Mouse (Mus musculus) liver, adult 2 months (tissue): ENCODE measurements around the gene C2cd5. TPM values are rescaled to one million over a fixed set of nuclear protein-coding genes. Genes with fewer than 3 reads are reported as not detected.

Experiments used
- DNase-seq: peaks from one replicate; pipeline ENCODE4 v3.0.0-alpha.2; 2011; ENCODE audit warnings: low read depth, low spot score; ENCODE audit errors: extremely low read depth
- H3K27ac ChIP-seq: fragments of 200-500 bp; replicated peaks from 2 replicates; pipeline ENCODE4 v1.5.1; 2012; ENCODE audit warnings: low read depth, mild to moderate bottlenecking, control low read depth, inconsistent platforms, low read length; ENCODE audit not compliant: insufficient read depth
- H3K27me3 ChIP-seq: fragments of 200-500 bp; 2 replicates; pipeline ENCODE4 v1.6.1; 2012; ENCODE audit warnings: mild to moderate bottlenecking, moderate library complexity, low read length, inconsistent platforms; ENCODE audit not compliant: control insufficient read depth, insufficient read depth
- H3K36me3 ChIP-seq: fragments of 200-500 bp; 2 replicates; pipeline ENCODE4 v1.6.1; 2012; ENCODE audit warnings: low read length, inconsistent platforms; ENCODE audit not compliant: control insufficient read depth, insufficient read depth
- H3K4me1 ChIP-seq: fragments of 200-500 bp; 2 replicates; pipeline ENCODE4 v1.6.1; 2011; ENCODE audit warnings: low read length; ENCODE audit not compliant: control insufficient read depth, insufficient read depth
- H3K4me3 ChIP-seq: fragments of 200-500 bp; 2 replicates; pipeline ENCODE4 v1.5.1; 2011; ENCODE audit warnings: low read depth, mild to moderate bottlenecking, control low read depth, low read length, moderate library complexity; ENCODE audit not compliant: insufficient read depth
- H3K79me2 ChIP-seq: fragments of 200-500 bp; 2 replicates; pipeline ENCODE4 v1.6.1; 2012; ENCODE audit warnings: inconsistent platforms, mild to moderate bottlenecking, low read length, moderate library complexity; ENCODE audit not compliant: control insufficient read depth, insufficient read depth
- H3K9ac ChIP-seq: fragments of 200-500 bp; 2 replicates; pipeline ENCODE4 v1.6.1; 2012; ENCODE audit warnings: low read depth, mild to moderate bottlenecking, control low read depth, inconsistent platforms, low read length
- CTCF ChIP-seq: fragments of 200-500 bp; IDR thresholded peaks from 2 replicates; pipeline ENCODE4 v1.5.1; 2011; ENCODE audit warnings: low read depth, low read length, control low read depth
- POLR2A ChIP-seq: fragments of 200-500 bp; IDR thresholded peaks from 2 replicates; pipeline ENCODE4 v1.6.1; 2011; ENCODE audit warnings: low read length, control low read depth; ENCODE audit not compliant: insufficient read depth; ENCODE audit errors: extremely low read depth
- WGBS: fragments of 180-500 bp; shearing (Covaris S2); methylation state at CpG from one replicate; pipeline ENCODE4 v1.1.7; 2018; 5-methylcytosine and 5-hydroxymethylcytosine counted together
- polyA plus RNA-seq: library from polyadenylated mRNA; depleted of rRNA; stranded (reverse); fragments of >200 nt; gene quantifications from 2 replicates; pipeline ENCODE4 v1.2.3, GENCODE M21; 2012
- total RNA-seq: library from RNA; depleted of rRNA; stranded (reverse); fragments of >200 nt; gene quantifications from 2 replicates; pipeline ENCODE4 v1.2.3, GENCODE M21; 2014

The C2cd5 gene
- total and polyA plus RNA-seq, 2 experiments, result 3.2 to 4.1 TPM

DNA sequence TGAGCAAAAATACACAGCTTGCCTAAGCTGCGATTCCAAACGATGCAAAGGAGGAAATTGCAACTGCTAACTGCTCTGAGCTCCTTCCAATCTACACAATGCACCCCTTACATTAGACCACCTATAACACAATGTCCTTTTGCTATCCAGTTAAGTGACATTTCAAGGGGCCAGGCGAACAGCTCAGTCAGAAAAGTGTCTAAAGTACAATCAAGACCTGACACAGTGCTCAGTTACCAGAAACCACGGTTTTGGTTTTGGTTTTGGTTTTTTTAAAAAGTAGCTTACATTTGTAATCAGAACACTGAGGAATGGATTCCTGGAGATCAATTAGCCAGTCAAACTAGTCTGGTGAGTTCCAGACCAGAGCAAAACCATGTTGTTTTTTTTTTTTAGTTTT, 20.8 kb downstream of the C2cd5 start:
- peaks cover 16% of the 10 kb centered on the region for H3K36me3 ChIP-seq
- H3K9ac ChIP-seq, result no peak overlapping the region
- DNase-seq, result no peak
- H3K27me3 ChIP-seq, result no peaks in the 10 kb centered on the region
- no peaks in the 10 kb centered on the region; the same call in 1 of the 2 replicates for H3K4me1 ChIP-seq
- no peaks in the 10 kb centered on the region for H3K79me2 ChIP-seq
- no peak for TF ChIP-seq POLR2A
- no peak for TF ChIP-seq CTCF
- H3K4me3 ChIP-seq, result no peak overlapping the region
- WGBS, result 80% methylated on average over 4 of the region's 4 CpGs
- no peak overlapping the region for H3K27ac ChIP-seq

DNA sequence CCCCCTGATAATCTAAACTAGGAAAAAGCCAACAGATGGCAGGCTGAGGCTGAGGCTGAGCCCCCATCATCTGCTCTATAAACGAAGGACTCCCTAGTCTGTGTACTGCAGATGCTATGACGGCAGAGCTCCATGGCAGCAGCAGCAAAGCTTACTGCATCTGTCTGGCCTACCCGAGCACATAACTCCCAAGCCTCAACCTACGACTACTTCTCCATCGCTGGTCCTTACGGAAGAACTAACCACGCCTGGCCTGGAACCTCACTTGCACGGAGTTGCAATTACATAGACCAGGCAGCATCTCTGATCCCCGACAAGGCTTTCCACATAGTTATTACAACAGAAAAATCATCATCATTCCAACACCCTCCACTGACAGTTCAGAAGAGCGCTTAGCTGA, 23.5 kb downstream of the C2cd5 start:
- 96% methylated on average over 10 of the region's 10 CpGs for WGBS
- no peaks in the 10 kb centered on the region for H3K27me3 ChIP-seq
- H3K9ac ChIP-seq, result no peak overlapping the region
- peaks cover 18% of the 10 kb centered on the region for H3K36me3 ChIP-seq
- no peak overlapping the region for H3K27ac ChIP-seq
- TF ChIP-seq CTCF (no peak), POLR2A (no peak)
- peaks cover 3% of the 10 kb centered on the region; the same call in 1 of the 2 replicates for H3K4me1 ChIP-seq
- no peak for DNase-seq
- H3K79me2 ChIP-seq, result no peaks in the 10 kb centered on the region
- no peak overlapping the region for H3K4me3 ChIP-seq

DNA sequence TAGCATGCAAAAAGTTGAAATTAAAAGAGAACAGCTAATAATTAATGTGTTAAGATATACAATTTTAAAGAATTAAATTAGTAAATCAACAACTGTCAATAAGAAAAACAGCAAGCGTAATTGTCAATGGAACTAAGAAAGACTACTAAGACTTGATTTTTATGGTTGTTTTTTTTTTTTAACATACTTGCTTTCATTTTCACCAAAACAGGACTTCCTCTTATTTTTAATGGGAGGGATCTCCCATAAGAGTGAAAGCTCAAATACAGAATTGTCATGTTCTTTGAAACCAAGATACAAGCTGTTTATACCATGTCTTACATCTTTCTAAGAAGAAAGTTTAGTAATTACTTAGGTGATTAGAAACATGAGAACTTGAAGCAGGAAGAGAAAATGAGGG, 26.0 kb downstream of the C2cd5 start:
- Histone ChIP-seq H3K79me2 (no peaks in the 10 kb centered on the region), H3K36me3 (peaks cover 11% of the 10 kb centered on the region), H3K4me1 (peaks cover 3% of the 10 kb centered on the region; the same call in 1 of the 2 replicates), H3K27ac (no peak overlapping the region), H3K4me3 (no peak overlapping the region), H3K27me3 (no peaks in the 10 kb centered on the region), H3K9ac (no peak overlapping the region)
- WGBS, result 90% methylated on average over 1 of the region's 1 CpGs
- TF ChIP-seq POLR2A (no peak), CTCF (no peak)
- DNase-seq, result no peak

DNA sequence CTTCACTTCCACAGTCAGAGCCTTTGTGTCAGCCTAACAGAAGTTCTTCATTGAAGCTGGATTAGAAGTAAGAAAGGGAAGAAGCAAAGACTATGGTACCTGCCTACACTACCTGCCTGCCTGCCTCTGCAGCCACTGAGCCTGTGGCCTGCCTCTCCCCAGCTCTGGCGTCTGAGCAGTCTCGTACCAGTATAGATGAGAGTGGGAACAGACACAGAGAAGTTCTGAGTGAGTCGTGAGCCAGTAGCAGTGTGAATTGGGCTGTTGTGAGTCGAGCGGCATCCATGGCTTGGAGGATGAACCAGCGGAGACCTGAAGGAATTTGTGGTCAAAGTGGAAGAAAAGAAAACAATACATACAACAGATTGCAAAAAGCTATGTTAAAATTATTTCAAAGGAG, 26.5 kb downstream of the C2cd5 start:
- Histone ChIP-seq H3K36me3 (peaks cover 10% of the 10 kb centered on the region), H3K79me2 (no peaks in the 10 kb centered on the region), H3K9ac (no peak overlapping the region), H3K27ac (no peak overlapping the region), H3K27me3 (no peaks in the 10 kb centered on the region), H3K4me1 (peaks cover 3% of the 10 kb centered on the region; the same call in 1 of the 2 replicates), H3K4me3 (no peak overlapping the region)
- no peak for DNase-seq
- TF ChIP-seq POLR2A, result no peak
- no peak for TF ChIP-seq CTCF
- 92% methylated on average over 6 of the region's 6 CpGs for WGBS

DNA sequence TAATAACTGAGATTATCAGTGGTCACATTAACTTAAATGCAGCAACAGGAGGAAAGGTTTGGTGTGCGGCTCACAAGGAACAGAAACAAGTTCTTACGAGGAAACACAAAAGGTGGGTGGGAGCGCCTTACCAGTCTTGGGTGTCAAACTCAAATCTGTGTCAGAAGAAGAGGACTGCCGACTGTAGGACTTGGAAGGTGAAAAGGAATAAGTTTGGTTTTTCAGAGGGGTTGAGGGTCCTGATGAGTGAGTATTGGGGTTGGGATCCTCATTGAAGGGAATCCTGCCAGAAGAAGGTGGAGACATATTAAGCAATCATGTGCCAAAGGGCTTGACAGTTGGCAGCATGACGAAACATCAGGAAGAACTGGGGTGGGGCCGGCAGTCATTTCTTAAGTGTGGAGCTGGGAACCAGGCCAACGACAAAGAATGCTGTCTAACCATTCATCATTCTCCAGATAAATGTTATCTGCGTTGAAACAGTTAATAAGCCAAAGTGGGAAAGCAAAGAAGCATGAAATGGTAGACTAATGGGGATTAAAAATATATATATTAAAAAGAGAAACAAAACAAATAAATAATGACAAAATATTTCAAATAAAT, 27.4 kb downstream of the C2cd5 start:
- Histone ChIP-seq H3K4me1 (peaks cover 3% of the 10 kb centered on the region; the same call in 1 of the 2 replicates), H3K4me3 (no peak overlapping the region), H3K36me3 (peaks cover 7% of the 10 kb centered on the region), H3K27me3 (no peaks in the 10 kb centered on the region), H3K79me2 (no peaks in the 10 kb centered on the region), H3K27ac (no peak overlapping the region), H3K9ac (no peak overlapping the region)
- TF ChIP-seq POLR2A, result no peak
- no peak for TF ChIP-seq CTCF
- WGBS, result 65% methylated on average over 8 of the region's 8 CpGs
- DNase-seq, result peak; percentile 3

DNA sequence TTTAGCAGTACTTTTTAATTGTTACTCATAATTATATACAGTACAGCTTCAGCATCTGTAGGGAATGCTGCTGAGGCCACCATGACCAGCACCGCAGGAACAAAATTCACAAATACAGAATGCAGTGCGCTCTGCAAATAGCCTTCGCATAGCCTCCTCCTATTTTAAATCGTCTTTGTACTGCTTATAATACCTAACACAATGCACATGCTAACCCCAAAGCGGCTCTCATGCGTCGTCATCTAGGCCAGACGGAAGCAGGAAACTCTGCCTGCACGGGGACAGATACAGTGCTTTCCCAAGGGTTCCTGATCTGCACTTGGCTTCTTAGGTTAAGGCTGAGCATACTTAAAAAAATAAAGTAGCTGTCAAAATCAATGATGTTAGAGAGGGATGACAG, 29.2 kb downstream of the C2cd5 start:
- 88% methylated on average over 9 of the region's 9 CpGs for WGBS
- Histone ChIP-seq H3K79me2 (no peaks in the 10 kb centered on the region), H3K27ac (no peak overlapping the region), H3K36me3 (peaks cover 3% of the 10 kb centered on the region), H3K9ac (no peak overlapping the region), H3K4me3 (no peak overlapping the region), H3K27me3 (no peaks in the 10 kb centered on the region), H3K4me1 (peaks cover 3% of the 10 kb centered on the region; the same call in 1 of the 2 replicates)
- TF ChIP-seq CTCF (no peak), POLR2A (no peak)
- no peak for DNase-seq
